Mouse (Mus musculus) right cerebral cortex, adult 2 months (tissue): Measurements from ENCODE around the gene Dnmt3c.

Experiments
- DNase-seq, 2 experiments: peaks; one replicate each; pipeline ENCODE4 v3.0.0; 2021 to 2022; ENCODE audit warnings: low spot score in 2 of 2

The Dnmt3c gene

DNA sequence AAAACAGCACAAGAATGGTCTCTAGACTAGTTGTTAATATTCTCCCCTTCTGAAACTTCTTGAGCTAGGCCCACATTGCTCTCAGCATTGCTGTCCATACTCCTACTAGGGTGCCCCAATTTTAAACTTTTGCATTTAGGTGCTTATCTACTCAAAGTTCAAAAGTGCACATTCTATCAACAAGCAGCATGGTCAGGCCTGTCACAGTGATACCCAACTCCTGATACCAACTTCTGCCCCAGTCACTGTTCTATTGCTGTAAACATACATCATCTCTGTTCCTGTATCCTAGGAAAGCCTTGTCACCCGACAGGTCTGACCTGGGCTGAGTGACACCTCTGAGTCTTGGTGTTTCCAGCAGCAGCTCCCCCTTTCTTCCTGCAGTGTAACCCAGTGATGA, 26.6 kb downstream of the Dnmt3c start:
- DNase-seq: no peak

DNA sequence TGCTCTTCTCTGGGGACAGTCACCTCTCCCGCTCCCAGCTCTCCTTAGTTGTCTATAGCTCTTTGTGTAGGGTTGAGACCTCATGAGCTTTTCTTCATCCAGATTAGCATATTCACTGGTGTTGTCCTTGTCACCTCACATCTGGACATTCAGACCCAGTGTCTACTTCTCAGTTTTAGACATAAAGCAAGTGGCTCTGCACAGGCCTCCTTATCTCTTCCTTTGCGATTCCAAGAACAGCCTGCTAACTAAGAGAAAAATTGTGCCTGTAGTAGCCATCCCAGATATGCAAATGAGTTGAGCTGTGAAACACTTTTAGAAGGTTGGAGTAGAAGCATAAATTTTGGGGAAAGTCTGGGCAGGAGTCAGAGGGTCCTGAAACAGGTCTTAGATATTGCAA, 28.0 kb downstream of the Dnmt3c start:
- no peak for DNase-seq

DNA sequence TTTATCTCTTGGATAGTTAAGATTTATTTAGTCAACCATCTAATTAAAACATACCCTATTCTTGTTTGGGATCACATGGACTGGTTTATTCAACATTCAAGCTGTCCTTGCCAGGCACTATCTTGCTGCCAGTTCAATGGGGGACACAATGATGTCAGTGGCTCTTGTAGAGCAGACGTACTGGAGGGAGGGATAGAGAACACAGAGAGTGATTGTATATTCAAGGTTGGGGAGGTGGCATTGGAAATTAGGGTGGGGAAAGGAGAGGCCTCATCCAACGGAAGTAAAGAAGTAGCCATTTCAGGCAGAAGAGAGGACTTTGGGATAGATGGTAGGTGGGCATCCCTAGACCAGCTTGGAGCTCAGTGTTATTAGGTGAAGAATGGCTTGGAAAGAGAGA, 28.4 kb downstream of the Dnmt3c start:
- DNase-seq: no peak

DNA sequence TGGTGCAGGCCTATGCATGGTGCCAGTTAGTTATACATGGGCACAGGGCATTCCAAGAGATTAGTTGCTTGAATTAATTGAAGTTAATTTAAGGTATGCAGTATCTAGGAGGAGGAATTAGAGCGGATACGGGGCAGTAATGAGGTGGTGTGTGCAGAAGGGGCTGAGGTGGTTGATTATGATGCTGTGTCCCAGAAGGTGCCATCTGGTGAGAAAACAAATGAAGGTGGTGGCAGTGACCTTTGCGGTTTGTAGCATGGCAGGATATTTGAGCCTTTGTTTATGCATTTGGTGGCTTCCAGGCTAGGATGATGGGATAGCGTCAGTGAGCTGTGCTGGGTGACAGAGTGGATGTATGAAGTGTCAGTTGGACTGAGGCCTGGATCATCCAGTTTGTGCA, 28.8 kb downstream of the Dnmt3c start:
- DNase-seq: no peak

DNA sequence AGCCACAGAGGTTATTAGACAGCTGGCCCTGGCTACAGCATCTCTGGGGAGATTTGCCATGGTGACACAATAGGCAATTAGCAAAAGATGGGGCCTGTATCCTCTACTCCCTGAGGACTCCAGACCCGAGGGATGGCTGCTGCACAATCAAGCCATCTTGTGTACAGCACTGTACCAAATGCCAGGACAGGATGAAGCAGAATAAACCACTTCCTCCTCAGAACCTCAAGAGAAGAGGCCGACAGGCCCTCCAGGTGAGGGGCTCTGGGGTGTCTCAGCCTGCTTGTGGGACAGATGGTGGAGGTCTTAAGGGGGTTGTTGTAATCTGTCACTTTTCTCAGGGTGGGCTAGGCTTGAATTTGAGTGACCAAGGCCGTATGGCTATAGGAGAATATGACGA, 37.6 kb downstream of the Dnmt3c start:
- no peak for DNase-seq

DNA sequence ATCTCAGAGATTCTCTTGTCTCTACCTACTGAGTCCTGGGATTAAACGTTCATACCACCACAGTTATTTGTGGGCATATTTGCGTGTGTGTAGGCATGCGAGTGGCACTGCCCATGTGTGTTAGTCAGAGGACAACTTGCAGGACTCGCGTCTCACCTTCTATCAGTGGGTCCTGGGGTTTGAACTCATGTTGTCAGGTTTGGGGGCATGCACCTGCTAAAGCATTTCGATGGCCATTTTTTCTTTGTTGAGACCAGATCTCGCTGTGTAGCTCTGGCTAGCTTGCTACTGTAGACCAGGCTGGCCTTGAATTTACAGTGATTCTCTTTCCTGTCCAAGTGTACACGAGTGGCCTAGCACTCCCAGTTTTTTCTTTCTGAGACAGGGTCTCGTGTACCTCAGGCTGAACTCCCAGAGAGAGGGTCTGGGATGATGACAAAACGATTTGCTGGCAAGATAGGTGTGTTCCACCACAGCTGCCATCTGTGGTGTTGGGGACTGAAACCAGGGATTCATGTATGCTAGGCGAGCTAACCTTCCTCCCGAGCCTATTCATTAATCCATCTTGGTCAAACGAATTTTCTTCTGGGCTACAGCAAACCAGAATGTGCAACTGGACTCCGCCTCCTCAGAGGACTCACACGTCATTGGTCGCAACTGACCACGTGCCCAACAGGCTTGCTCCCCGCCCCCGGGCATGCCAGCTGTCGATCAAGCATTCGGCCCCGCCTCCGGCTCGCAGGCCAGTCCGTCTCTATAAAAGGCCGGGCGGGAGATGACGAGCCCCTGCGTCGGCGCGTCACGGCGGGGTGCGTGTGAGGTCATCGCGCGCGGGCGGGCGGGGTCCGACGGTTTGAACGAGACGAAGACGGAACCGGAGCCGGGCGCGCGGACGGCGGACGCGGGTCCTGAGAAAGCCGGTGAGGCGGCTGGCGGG, 44.3 kb downstream of the Dnmt3c start, which contains the start of gene Mapre1:
TSS of gene Mapre1 (plus strand) at position 775 of the 937 bp plus-strand sequence.
- peak; percentile 99 to 100 for DNase-seq

DNA sequence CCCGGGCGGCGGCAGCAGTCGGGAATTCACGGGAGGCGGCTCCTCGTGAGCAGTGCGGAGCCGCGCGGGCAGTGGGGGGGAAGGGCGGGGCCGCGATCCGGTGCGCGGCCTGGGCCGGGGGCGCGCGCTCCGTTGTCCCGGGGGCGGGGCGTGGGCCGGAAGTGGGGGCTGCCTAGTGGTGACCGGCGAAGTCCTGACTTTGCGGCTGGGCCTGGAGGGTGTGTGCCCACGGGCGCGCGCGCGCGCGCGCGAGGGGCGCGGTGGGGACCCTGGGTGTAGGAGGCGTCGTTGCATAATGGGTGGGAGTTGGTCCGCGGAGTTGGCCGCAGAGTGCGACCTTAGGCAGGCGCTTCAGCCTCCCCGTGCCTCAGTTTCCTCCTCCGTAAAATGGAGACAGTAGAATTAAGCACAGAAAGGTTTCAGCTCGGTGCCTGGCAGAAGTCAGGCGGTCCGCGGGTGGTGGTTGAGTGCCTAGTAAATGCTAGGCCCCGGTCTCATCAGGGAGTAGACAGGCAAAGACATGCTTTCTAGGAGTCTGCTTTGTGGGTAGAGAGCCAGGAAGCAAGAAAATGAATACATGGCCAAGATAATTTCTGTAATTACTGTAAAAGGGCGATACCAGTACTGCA, 45.1 kb downstream of the Dnmt3c start:
- peak; percentile 19 to 41 for DNase-seq

DNA sequence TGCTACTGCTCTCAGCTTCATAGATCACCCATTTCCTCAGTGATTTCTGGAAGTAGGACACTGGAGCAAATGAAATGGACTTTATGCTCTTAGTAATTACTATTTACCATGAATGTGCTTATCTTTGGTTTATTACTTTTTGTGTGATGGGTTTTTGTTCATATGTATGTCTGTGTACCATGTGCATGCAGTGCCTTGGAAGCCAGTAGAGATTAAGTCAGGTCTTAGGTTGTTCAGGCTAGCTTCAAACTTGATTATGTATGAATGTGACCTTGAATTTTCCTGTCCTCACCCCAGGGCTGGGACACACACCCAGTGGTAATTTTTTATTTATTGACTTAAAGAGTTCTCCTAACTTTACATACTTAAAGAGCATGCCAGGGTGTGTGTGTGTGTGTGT, 51.5 kb downstream of the Dnmt3c start:
- DNase-seq: no peak

DNA sequence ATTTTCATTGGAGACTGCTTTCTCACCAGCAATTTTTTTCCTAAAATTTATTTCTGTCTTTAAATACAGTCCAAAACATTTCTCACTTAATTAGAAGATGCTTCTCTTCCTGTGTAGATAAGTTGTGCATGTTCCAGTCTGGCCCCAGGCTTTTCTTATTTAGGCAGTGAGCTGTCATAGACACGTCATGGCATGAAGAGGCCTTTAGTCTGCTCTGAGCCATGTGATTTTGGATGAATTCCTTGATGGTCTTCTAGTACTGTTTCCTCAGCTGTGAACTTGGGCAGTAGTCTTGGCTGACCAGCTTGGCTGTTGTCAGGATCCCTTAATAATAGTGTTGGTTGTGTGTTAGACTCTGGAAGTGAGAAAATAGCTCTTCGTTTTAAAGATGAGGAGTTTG, 53.9 kb downstream of the Dnmt3c start:
- DNase-seq: no peak

DNA sequence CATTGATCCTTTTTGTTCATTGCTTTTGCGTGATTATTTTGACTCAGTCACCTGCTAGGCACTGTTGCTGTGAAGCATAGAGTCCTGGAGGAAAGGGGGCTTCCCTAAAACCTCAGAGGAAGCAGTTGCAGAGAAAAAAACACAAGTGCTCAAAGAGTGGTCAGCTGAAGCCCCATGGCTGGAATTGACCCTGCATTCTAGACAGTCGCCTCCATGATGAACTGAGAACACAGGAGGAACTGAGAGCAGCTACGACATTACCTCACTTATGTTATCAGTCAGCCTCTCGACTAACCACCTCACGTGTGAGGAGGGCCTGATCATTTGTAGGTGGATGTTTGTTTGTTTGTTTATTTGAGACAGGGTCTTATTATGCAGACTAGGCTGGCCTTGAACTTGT, 65.7 kb downstream of the Dnmt3c start:
- DNase-seq: no peak

DNA sequence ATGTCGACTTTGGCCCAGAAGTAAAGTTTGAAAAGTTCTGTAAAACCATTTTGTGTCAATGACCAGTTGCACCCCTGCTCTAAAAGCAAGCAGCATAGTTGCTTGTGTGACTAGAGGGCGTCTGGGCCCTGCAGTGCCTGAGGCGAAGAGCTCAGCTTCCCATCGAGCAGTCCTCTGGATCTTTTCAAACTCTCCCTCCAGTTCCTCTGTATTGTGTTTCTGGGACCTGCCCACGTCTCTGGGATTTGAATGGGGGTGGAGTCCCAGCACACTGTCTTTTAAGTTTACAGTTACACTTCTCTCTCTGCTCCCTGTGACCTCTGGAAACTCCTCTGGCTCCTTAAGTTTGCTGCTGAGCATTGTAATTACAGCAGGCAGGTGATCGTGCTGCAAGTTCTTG, 71.0 kb downstream of the Dnmt3c start:
- no peak for DNase-seq

DNA sequence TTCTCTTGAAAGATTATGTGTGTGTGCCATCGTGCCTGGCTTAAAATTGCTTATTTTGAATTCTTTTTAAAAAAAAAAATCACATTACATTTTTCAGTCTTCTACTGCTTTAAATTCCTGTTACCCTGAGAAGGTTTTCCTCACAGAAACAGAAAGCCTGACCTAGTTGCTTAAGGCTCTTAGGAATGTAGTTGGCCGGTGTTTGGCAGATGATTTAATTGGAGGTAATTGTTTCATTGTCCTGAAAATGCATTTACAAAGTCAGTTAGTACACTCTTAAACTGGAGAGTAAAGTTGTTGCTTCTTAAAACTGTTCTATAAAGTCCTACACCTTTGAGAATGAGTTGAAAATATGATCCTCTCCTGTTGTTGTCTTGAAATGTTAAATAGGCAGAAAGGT, 72.4 kb downstream of the Dnmt3c start:
- no peak for DNase-seq

DNA sequence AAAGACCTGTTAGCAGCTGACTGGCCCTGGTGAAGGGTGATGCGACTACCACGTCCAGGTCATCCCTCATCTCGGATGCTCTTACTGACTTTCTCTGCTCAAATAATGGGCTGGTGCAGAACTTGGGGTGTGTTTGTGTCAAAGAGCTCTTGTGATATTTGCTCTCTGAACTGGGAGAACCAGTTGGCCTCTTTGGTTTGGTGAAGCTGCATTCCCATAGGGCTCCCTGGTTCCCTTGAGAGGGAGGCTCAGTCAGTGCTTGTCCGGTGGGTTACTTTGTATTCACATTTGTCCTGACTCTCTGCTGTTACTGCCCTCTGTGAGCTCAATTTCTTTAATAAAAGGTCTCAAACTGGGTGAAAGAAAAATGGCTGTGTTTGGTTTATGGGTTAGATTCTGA, 76.5 kb downstream of the Dnmt3c start:
- DNase-seq: no peak

DNA sequence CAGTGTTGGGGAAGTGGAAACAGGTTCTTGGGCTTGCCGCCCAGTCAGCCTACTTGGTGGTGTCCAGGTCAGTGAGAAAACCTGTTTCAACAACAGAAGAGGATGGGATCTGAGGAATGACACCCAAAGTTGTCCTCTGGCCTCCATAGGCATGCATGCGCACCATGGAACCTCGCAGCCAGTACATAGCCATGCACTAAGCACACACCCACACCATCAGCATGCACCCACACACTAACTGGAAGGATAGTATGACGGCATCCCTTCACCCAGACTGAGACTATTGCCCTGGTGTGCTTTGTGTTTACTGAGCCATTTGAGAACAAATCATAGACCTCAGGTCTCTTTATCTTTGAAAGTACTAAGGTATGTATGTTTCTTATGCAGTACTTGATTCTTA, 79.0 kb downstream of the Dnmt3c start:
- no peak for DNase-seq

DNA sequence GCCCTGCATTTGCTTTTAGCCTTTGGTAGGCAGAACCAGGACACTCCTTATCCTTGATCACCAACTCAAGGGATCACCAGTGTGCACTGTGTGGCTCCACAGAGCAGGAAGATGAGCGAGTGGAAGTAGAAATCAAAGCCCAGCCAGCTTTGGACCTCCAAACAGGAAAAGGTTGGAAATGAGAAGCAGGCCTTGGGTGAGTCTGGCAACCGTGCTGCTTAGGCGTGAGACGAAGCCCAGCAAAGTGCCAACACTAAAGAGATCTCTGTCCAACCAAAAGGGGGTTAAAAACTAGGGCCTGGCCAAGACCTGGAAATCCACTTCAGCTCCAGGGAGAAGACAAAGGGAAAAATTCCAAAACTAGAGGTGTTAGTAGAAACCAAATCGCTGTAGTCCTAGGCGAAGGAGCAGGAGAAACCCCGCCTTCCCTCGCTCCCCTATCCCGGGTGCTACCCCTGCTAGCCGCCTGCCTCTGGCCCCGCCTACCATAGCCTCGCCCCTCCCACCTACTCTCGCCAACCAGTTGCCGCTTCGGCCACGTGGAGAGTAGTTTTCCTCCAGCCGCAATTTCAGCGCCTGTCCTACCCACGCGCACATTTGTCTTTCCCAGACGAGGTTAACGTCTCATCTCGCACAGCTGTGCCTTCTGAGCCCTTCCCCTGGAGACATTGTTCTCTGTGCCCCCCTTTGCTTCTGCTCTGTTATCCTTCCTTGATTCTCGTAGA, 82.3 kb downstream of the Dnmt3c start:
- DNase-seq: peak; percentile 55 to 60
